Mouse (Mus musculus) liver, embryonic 12.5 days (tissue): ENCODE data around the gene Uqcc2. TPM values are rescaled to one million over a fixed set of nuclear protein-coding genes. Genes with fewer than 3 reads are reported as not detected.
A peak's percentile ranks its signal among the peaks of the same experiment; 100 is the strongest.

Experiments used
- ATAC-seq: fragments of 200-750 bp; cut with Nextera tagmentation; 2 replicates; pipeline ENCODE4 v1.8.0; 2017; ENCODE audit warnings: moderate number of reproducible peaks, mild to moderate bottlenecking, moderate library complexity
- H3K27ac ChIP-seq: fragments of 300-500 bp; sonication (generic); 2 replicates; pipeline ENCODE4 v1.5.1; 2016; ENCODE audit warnings: mild to moderate bottlenecking
- H3K27me3 ChIP-seq: fragments of 300-500 bp; sonication (generic); replicated peaks from 2 replicates; pipeline ENCODE4 v1.6.1; 2016; ENCODE audit warnings: mild to moderate bottlenecking, moderate library complexity
- H3K36me3 ChIP-seq: fragments of 300-500 bp; sonication (generic); 2 replicates; pipeline ENCODE4 v1.6.1; 2016; ENCODE audit warnings: mild to moderate bottlenecking, moderate library complexity
- H3K4me1 ChIP-seq: fragments of 300-500 bp; sonication (generic); 2 replicates; pipeline ENCODE4 v1.6.1; 2016
- H3K4me2 ChIP-seq: fragments of 300-500 bp; sonication (generic); 2 replicates; pipeline ENCODE4 v1.6.1; 2016; ENCODE audit warnings: mild to moderate bottlenecking, moderate library complexity
- H3K4me3 ChIP-seq: fragments of 300-500 bp; sonication (generic); 2 replicates; pipeline ENCODE4 v1.5.1; 2016; ENCODE audit warnings: mild to moderate bottlenecking, moderate library complexity
- H3K9ac ChIP-seq: fragments of 300-500 bp; sonication (generic); 2 replicates; pipeline ENCODE4 v1.6.1; 2016; ENCODE audit warnings: mild to moderate bottlenecking, moderate library complexity
- H3K9me3 ChIP-seq: fragments of 300-500 bp; sonication (generic); replicated peaks from 2 replicates; pipeline ENCODE4 v1.6.1; 2016; ENCODE audit warnings: mild to moderate bottlenecking, moderate library complexity
- WGBS: fragments of 180-500 bp; shearing (Covaris S2); methylation state at CpG from one replicate; pipeline ENCODE4 v1.1.7; 2016; ENCODE audit not compliant: insufficient replicate concordance; 5-methylcytosine and 5-hydroxymethylcytosine counted together
- polyA plus RNA-seq: library from polyadenylated mRNA; unstranded; fragments of >200 nt; fragmentation: Nextera tagmentation; extraction: Ambion mirVana; gene quantifications from 2 replicates; pipeline ENCODE4 v1.2.1, GENCODE M21; 2016

Uqcc2 gene
- polyA plus RNA-seq, 1 experiment from 2014 or later: 262 TPM

DNA sequence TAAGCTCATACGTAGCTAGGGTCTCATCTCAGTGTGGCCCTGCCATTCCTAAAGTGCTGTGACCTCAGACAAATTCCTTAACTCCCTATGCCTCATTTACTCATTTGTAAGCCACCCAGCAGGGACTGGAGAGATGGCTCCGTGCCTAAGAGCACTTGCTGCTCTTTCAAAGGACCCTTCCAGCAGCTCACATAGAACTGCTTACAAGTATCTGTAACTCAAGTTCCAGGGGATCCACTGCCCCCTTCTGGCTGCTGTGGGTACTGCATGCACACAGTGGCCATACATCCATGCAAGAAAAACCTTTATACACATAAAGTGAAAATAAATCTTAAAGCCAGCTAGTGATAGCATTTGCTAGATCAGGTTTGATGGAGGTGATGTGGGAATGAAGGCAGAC, 48.0 kb downstream of the Uqcc2 start:
- ATAC-seq: no peak
- H3K9ac ChIP-seq: no peak overlapping the region
- no peak overlapping the region for H3K4me3 ChIP-seq
- no peaks in the 10 kb centered on the region for H3K36me3 ChIP-seq
- no peaks in the 10 kb centered on the region for H3K27me3 ChIP-seq
- 51% methylated on average over 2 of the region's 2 CpGs for WGBS
- no peak overlapping the region for H3K4me2 ChIP-seq
- no peaks in the 10 kb centered on the region for H3K9me3 ChIP-seq
- H3K27ac ChIP-seq: no peak overlapping the region
- peaks cover 32% of the 10 kb centered on the region for H3K4me1 ChIP-seq

DNA sequence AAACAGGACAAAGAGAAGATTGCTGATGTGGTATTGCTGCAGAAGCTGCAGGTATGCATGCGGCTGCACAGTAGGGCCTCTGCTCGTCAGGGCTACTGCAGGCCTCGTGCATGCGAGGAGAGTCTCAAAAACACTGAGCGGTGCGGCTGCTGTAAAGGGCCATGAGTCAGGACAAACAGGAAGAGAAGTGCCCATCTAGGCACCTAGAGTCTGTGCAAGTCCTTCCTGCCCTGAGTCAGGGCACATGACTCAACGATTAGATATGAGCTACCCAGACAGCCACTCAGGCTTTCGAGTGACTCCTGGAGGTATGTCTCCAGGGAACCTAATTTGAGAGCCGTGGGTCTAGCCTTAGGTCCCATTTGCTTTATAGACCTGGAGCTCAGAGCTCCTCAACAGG, 50.1 kb downstream of the Uqcc2 start:
- WGBS: 28% methylated on average over 9 of the region's 9 CpGs
- H3K9me3 ChIP-seq: no peaks in the 10 kb centered on the region
- no peak overlapping the region for H3K9ac ChIP-seq
- H3K36me3 ChIP-seq: no peaks in the 10 kb centered on the region
- H3K4me2 ChIP-seq: no peak overlapping the region
- H3K4me1 ChIP-seq: peaks cover 40% of the 10 kb centered on the region
- H3K4me3 ChIP-seq: no peak overlapping the region
- H3K27ac ChIP-seq: no peak overlapping the region
- no peak for ATAC-seq
- no peaks in the 10 kb centered on the region for H3K27me3 ChIP-seq

GRCm38 (mm10) chr17:27082796-27083195, 50.9 kb downstream of the Uqcc2 start:
- Histone ChIP-seq H3K4me3 (no peak overlapping the region), H3K27ac (no peak overlapping the region), H3K36me3 (0 out of 2 replicates have a peak, but pooled peaks cover 2% of the 10 kb centered on the region), H3K9ac (no peak overlapping the region), H3K4me1 (peaks cover 38% of the 10 kb centered on the region), H3K27me3 (no peaks in the 10 kb centered on the region), H3K9me3 (0 out of 2 replicates have a peak, but pooled peaks cover 2% of the 10 kb centered on the region), H3K4me2 (no peak overlapping the region)
- ATAC-seq: no peak
- 36% methylated on average over 8 of the region's 8 CpGs for WGBS

DNA sequence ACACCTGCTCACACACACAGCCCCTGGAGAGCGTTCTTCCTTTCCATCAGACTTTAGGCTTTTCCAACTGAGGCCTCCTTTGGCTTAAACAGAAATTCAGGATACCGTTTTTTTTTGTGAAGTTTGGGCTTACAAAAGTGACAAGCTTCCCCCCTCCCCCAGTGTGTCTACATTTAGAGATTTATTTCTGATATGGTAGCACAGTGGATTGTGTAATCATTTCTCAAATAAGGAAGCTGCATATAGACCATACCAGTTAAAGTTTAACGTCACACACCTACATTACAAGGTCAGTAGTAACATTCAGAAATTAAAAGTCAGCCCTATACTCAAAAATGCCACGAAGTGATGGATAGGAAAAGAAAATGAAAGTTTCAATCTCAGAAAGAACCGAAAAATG, 51.8 kb downstream of the Uqcc2 start:
- Histone ChIP-seq H3K4me3 (no peak overlapping the region), H3K9me3 (0 out of 2 replicates have a peak, but pooled peaks cover 5% of the 10 kb centered on the region), H3K36me3 (0 out of 2 replicates have a peak, but pooled peaks cover 3% of the 10 kb centered on the region), H3K27ac (no peak overlapping the region), H3K27me3 (no peaks in the 10 kb centered on the region), H3K4me1 (peaks cover 35% of the 10 kb centered on the region), H3K9ac (no peak overlapping the region), H3K4me2 (no peak overlapping the region; the same call in 1 of the 2 replicates)
- ATAC-seq: no peak
- 52% methylated on average over 5 of the region's 5 CpGs for WGBS

DNA sequence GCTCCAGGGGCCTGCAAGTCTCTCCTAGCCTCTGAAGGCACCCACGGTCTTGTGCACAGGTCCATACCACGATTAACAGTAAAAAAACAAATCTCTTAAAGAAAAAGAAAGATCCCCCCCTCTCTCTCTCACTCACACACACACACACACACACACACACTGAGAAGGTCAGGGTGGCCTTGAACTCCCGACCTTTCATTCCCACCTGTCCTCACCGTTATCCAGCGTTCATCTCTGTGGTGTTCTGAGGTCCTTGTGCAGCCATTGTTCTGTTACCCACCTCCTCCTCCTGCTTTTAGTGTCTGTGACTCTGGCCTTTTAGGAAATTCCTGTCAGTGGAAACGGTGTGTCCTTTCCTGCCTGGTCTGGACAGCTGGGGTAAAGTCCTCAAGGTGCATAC, 55.2 kb downstream of the Uqcc2 start:
- no peak overlapping the region for H3K4me3 ChIP-seq
- H3K27me3 ChIP-seq: no peaks in the 10 kb centered on the region
- H3K4me2 ChIP-seq: no peak overlapping the region
- H3K9me3 ChIP-seq: 0 out of 2 replicates have a peak, but pooled peaks cover 5% of the 10 kb centered on the region
- 71% methylated on average over 6 of the region's 6 CpGs for WGBS
- ATAC-seq: no peak
- no peak overlapping the region for H3K9ac ChIP-seq
- H3K36me3 ChIP-seq: 0 out of 2 replicates have a peak, but pooled peaks cover 3% of the 10 kb centered on the region
- peaks cover 48% of the 10 kb centered on the region for H3K4me1 ChIP-seq
- H3K27ac ChIP-seq: no peak overlapping the region

GRCm38 (mm10) chr17:27077920-27078319, 55.8 kb downstream of the Uqcc2 start:
- no peak overlapping the region for H3K9ac ChIP-seq
- ATAC-seq: no peak
- peaks cover 42% of the 10 kb centered on the region for H3K4me1 ChIP-seq
- H3K27me3 ChIP-seq: no peaks in the 10 kb centered on the region
- H3K4me2 ChIP-seq: no peak overlapping the region
- 0 out of 2 replicates have a peak, but pooled peaks cover 5% of the 10 kb centered on the region for H3K9me3 ChIP-seq
- H3K27ac ChIP-seq: no peak overlapping the region
- 0 out of 2 replicates have a peak, but pooled peaks cover 3% of the 10 kb centered on the region for H3K36me3 ChIP-seq
- no peak overlapping the region for H3K4me3 ChIP-seq
- WGBS: 65% methylated on average over 6 of the region's 6 CpGs

DNA sequence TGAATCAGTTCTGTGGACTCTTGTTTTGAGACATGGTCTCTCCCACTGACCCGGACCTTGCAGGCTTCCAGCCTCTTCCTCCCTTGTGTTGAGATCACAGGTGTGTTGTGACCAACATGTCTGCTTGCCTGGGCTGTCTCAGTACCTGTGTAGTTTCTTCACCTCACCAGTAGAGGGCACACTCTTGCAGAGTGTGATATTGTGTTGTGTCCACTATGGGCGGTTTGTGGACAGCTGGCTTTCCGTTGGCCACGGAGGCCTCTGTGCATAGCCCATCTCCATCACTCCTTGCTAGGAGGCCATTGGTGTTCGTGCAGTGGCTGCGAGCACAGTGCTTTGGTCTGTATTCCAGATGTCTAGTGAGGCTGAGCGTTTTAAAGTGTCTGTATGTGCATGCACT, 56.6 kb downstream of the Uqcc2 start:
- 80% methylated on average over 7 of the region's 7 CpGs for WGBS
- H3K4me2 ChIP-seq: no peak overlapping the region
- no peak overlapping the region for H3K9ac ChIP-seq
- H3K27ac ChIP-seq: no peak overlapping the region
- H3K9me3 ChIP-seq: 0 out of 2 replicates have a peak, but pooled peaks cover 5% of the 10 kb centered on the region
- H3K4me1 ChIP-seq: peaks cover 41% of the 10 kb centered on the region
- H3K27me3 ChIP-seq: no peaks in the 10 kb centered on the region
- H3K4me3 ChIP-seq: no peak overlapping the region
- H3K36me3 ChIP-seq: 0 out of 2 replicates have a peak, but pooled peaks cover 3% of the 10 kb centered on the region
- ATAC-seq: no peak

- WGBS: 52% methylated on average over 17 of the region's 17 CpGs
- ATAC-seq: no peak
Observed at GRCm38 (mm10) chr17:27074849-27075745, 58.6 kb downstream of the Uqcc2 start.

GRCm38 (mm10) chr17:27074236-27074635, 59.5 kb downstream of the Uqcc2 start:
- ATAC-seq: no peak
- H3K9me3 ChIP-seq: 0 out of 2 replicates have a peak, but pooled peaks cover 5% of the 10 kb centered on the region
- H3K27ac ChIP-seq: no peak overlapping the region
- no peak overlapping the region for H3K9ac ChIP-seq
- no peak overlapping the region for H3K4me3 ChIP-seq
- H3K36me3 ChIP-seq: 0 out of 2 replicates have a peak, but pooled peaks cover 3% of the 10 kb centered on the region
- H3K4me2 ChIP-seq: no peak overlapping the region
- WGBS: 52% methylated on average over 6 of the region's 6 CpGs
- no peaks in the 10 kb centered on the region for H3K27me3 ChIP-seq
- H3K4me1 ChIP-seq: peaks cover 26% of the 10 kb centered on the region

More at GRCm38 (mm10) chr17:27074849-27075745, 58.6 kb downstream of the Uqcc2 start:
- Histone ChIP-seq H3K4me3 (no peak overlapping the region), H3K4me1 (peaks cover 23% of the 10 kb centered on the region), H3K9me3 (0 out of 2 replicates have a peak, but pooled peaks cover 5% of the 10 kb centered on the region), H3K9ac (0 out of 2 replicates have a peak overlapping the region, but pooled peaks have one; percentile 15), H3K4me2 (no peak overlapping the region), H3K27ac (no peak overlapping the region), H3K27me3 (no peaks in the 10 kb centered on the region), H3K36me3 (0 out of 2 replicates have a peak, but pooled peaks cover 3% of the 10 kb centered on the region)

- H3K4me1 ChIP-seq: peaks cover 26% of the 10 kb centered on the region
- H3K4me2 ChIP-seq: no peak overlapping the region
- H3K27me3 ChIP-seq: no peaks in the 10 kb centered on the region
- H3K9ac ChIP-seq: no peak overlapping the region
- WGBS: 63% methylated on average over 9 of the region's 9 CpGs
- H3K27ac ChIP-seq: no peak overlapping the region
- 0 out of 2 replicates have a peak, but pooled peaks cover 3% of the 10 kb centered on the region for H3K36me3 ChIP-seq
- no peak overlapping the region for H3K4me3 ChIP-seq
- no peak for ATAC-seq
- H3K9me3 ChIP-seq: 0 out of 2 replicates have a peak, but pooled peaks cover 5% of the 10 kb centered on the region
Observed at GRCm38 (mm10) chr17:27073778-27074177, 59.9 kb downstream of the Uqcc2 start.

GRCm38 (mm10) chr17:27073126-27073525, 60.6 kb downstream of the Uqcc2 start:
- peaks cover 26% of the 10 kb centered on the region for H3K4me1 ChIP-seq
- no peak overlapping the region for H3K27ac ChIP-seq
- H3K4me2 ChIP-seq: no peak overlapping the region
- 0 out of 2 replicates have a peak, but pooled peaks cover 5% of the 10 kb centered on the region for H3K9me3 ChIP-seq
- 61% methylated on average over 5 of the region's 5 CpGs for WGBS
- H3K27me3 ChIP-seq: no peaks in the 10 kb centered on the region
- no peak overlapping the region for H3K4me3 ChIP-seq
- no peak overlapping the region for H3K9ac ChIP-seq
- no peak for ATAC-seq
- 0 out of 2 replicates have a peak, but pooled peaks cover 3% of the 10 kb centered on the region for H3K36me3 ChIP-seq
